Mouse (Mus musculus): ENCODE data around the gene Rhod. TPM values are rescaled to one million over a fixed set of nuclear protein-coding genes. Genes with fewer than 3 reads are reported as not detected.
A peak's percentile ranks its signal among the peaks of the same experiment; 100 is the strongest.

The Rhod gene
- polyA plus RNA-seq, 1 experiment from 2014 or later: 48.0 TPM

GRCm38 (mm10) chr19:4417183-4417582 lies 22.0 kb downstream of the Rhod start:
- H3K4me2 ChIP-seq (replicated peaks; ENCODE audit: low read depth): no peak overlapping the region
- ATAC-seq (ENCODE audit: low FRiP score, low TSS enrichment) (peak; percentile 73), DNase-seq (ENCODE audit: low spot score) (peak; percentile 79)
- 0% methylated on average over 1 of the region's 1 CpGs for WGBS
- no peak overlapping the region for H3K27ac ChIP-seq (replicated peaks)
- H3K36me3 ChIP-seq (ENCODE audit: control insufficient read depth, insufficient read depth, low read length): no peaks in the 10 kb centered on the region
- H3K4me3 ChIP-seq (ENCODE audit: low read depth, low read length): no peak overlapping the region
- no peaks in the 10 kb centered on the region for H3K27me3 ChIP-seq (ENCODE audit: control insufficient read depth, insufficient read depth, low read length)
- H3K4me1 ChIP-seq (replicated peaks; ENCODE audit: control insufficient read depth, insufficient read depth): no peaks in the 10 kb centered on the region
- H3K9me3 ChIP-seq (ENCODE audit: control insufficient read depth, low read length): no peaks in the 10 kb centered on the region
- H3K9ac ChIP-seq (ENCODE audit: low read length): no peak overlapping the region
- TF ChIP-seq EP300 (optimal IDR thresholded peaks at IDR 0.05): no peak
- peak; percentile 89 for TF ChIP-seq CTCF (IDR thresholded peaks at IDR 0.05; ENCODE audit: low read depth)

- no peak overlapping the region for H3K4me3 ChIP-seq (ENCODE audit: low read depth, low read length)
- no peaks in the 10 kb centered on the region for H3K4me1 ChIP-seq (replicated peaks; ENCODE audit: control insufficient read depth, insufficient read depth)
- H3K36me3 ChIP-seq (ENCODE audit: control insufficient read depth, insufficient read depth, low read length): no peaks in the 10 kb centered on the region
- H3K9ac ChIP-seq (ENCODE audit: low read length): no peak overlapping the region
- no peak overlapping the region for H3K4me2 ChIP-seq (replicated peaks; ENCODE audit: low read depth)
- ATAC-seq (ENCODE audit: low FRiP score, low TSS enrichment) (no peak), DNase-seq (ENCODE audit: low spot score) (no peak)
- TF ChIP-seq EP300 (optimal IDR thresholded peaks at IDR 0.05) (no peak), CTCF (IDR thresholded peaks at IDR 0.05; ENCODE audit: low read depth) (no peak)
- H3K9me3 ChIP-seq (ENCODE audit: control insufficient read depth, low read length): no peaks in the 10 kb centered on the region
- WGBS: 79% methylated on average over 1 of the region's 1 CpGs
- H3K27me3 ChIP-seq (ENCODE audit: control insufficient read depth, insufficient read depth, low read length): no peaks in the 10 kb centered on the region
- no peak overlapping the region for H3K27ac ChIP-seq (replicated peaks)
These were observed 24.6 kb downstream of the Rhod start for GRCm38 (mm10) chr19:4414631-4415030.

DNA sequence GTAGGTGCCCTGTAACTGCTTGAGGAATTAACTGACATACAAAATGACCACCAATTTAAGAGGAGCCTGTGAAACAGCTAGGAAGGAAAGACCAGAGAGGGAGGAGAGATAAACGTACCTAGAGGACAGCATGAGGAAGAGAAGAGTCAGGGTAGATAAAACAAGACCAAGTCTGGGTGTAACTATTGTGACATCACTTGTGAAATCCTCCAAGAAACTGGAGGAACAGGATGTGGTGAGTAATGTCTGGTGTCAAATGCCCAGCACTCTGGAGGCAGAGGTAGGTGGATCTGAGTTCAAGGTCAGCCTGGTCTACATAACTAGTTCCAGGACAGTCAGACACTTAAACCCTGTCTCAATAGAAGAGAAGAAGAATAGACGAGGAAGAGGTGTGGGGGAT lies 30.2 kb downstream of the Rhod start:
- no peak overlapping the region for H3K4me2 ChIP-seq (replicated peaks; ENCODE audit: low read depth)
- no peak for ATAC-seq (ENCODE audit: low FRiP score, low TSS enrichment)
- no peak for TF ChIP-seq CTCF (IDR thresholded peaks at IDR 0.05; ENCODE audit: low read depth)
- peak; percentile 69 for TF ChIP-seq EP300 (optimal IDR thresholded peaks at IDR 0.05)
- WGBS: 50% methylated on average over 2 of the region's 2 CpGs
- H3K36me3 ChIP-seq (ENCODE audit: control insufficient read depth, insufficient read depth, low read length): no peaks in the 10 kb centered on the region
- H3K9me3 ChIP-seq (ENCODE audit: control insufficient read depth, low read length): no peaks in the 10 kb centered on the region
- H3K27me3 ChIP-seq (ENCODE audit: control insufficient read depth, insufficient read depth, low read length): no peaks in the 10 kb centered on the region
- H3K9ac ChIP-seq (ENCODE audit: low read length): no peak overlapping the region
- DNase-seq (ENCODE audit: low spot score): peak; percentile 11
- H3K4me1 ChIP-seq (replicated peaks; ENCODE audit: control insufficient read depth, insufficient read depth): no peaks in the 10 kb centered on the region
- H3K27ac ChIP-seq (replicated peaks): no peak overlapping the region
- no peak overlapping the region for H3K4me3 ChIP-seq (ENCODE audit: low read depth, low read length)

- Histone ChIP-seq H3K4me1 (replicated peaks; ENCODE audit: control insufficient read depth, insufficient read depth) (no peaks in the 10 kb centered on the region), H3K9ac (ENCODE audit: low read length) (no peak overlapping the region), H3K27ac (replicated peaks) (no peak overlapping the region), H3K4me2 (replicated peaks; ENCODE audit: low read depth) (no peak overlapping the region), H3K9me3 (ENCODE audit: control insufficient read depth, low read length) (no peaks in the 10 kb centered on the region), H3K27me3 (ENCODE audit: control insufficient read depth, insufficient read depth, low read length) (no peaks in the 10 kb centered on the region), H3K36me3 (ENCODE audit: control insufficient read depth, insufficient read depth, low read length) (no peaks in the 10 kb centered on the region), H3K4me3 (ENCODE audit: low read depth, low read length) (no peak overlapping the region)
- WGBS: 96% methylated on average over 2 of the region's 2 CpGs
- TF ChIP-seq EP300 (optimal IDR thresholded peaks at IDR 0.05) (no peak), CTCF (IDR thresholded peaks at IDR 0.05; ENCODE audit: low read depth) (no peak)
- ATAC-seq (ENCODE audit: low FRiP score, low TSS enrichment) (no peak), DNase-seq (ENCODE audit: low spot score) (no peak)
These were observed 34.4 kb downstream of the Rhod start for GRCm38 (mm10) chr19:4404840-4405239.

GRCm38 (mm10) chr19:4398959-4399358 lies 40.3 kb downstream of the Rhod start:
- Histone ChIP-seq H3K9me3 (ENCODE audit: control insufficient read depth, low read length) (no peaks in the 10 kb centered on the region), H3K4me2 (replicated peaks; ENCODE audit: low read depth) (no peak overlapping the region), H3K27ac (replicated peaks) (no peak overlapping the region), H3K4me1 (replicated peaks; ENCODE audit: control insufficient read depth, insufficient read depth) (no peaks in the 10 kb centered on the region), H3K27me3 (ENCODE audit: control insufficient read depth, insufficient read depth, low read length) (no peaks in the 10 kb centered on the region), H3K36me3 (ENCODE audit: control insufficient read depth, insufficient read depth, low read length) (no peaks in the 10 kb centered on the region), H3K4me3 (ENCODE audit: low read depth, low read length) (no peak overlapping the region), H3K9ac (ENCODE audit: low read length) (no peak overlapping the region)
- TF ChIP-seq EP300 (optimal IDR thresholded peaks at IDR 0.05) (no peak), CTCF (IDR thresholded peaks at IDR 0.05; ENCODE audit: low read depth) (no peak)
- ATAC-seq (ENCODE audit: low FRiP score, low TSS enrichment): no peak
- 63% methylated on average over 4 of the region's 4 CpGs for WGBS
- DNase-seq (ENCODE audit: low spot score): no peak

DNA sequence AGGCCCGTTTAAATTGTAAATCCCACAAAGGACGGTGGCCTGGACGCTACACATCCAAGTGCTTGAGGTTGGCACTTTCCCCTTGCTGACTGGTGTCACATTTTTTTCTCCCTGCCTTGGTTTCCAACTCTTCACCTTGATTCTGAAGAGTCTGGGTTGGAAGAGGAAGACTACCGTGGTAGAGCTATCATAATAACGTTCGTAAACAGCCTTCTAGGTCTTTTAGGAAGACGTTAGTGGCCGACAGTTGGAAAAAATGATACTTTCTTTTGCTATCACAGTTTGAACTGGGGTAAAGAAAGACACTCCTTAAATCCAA lies 40.6 kb downstream of the Rhod start:
- Histone ChIP-seq H3K27me3 (ENCODE audit: control insufficient read depth, insufficient read depth, low read length) (no peaks in the 10 kb centered on the region), H3K27ac (replicated peaks) (peak overlapping the region; percentile 93), H3K36me3 (ENCODE audit: control insufficient read depth, insufficient read depth, low read length) (no peaks in the 10 kb centered on the region), H3K9ac (ENCODE audit: low read length) (peak overlapping the region; percentile 86), H3K4me1 (replicated peaks; ENCODE audit: control insufficient read depth, insufficient read depth) (no peaks in the 10 kb centered on the region), H3K9me3 (ENCODE audit: control insufficient read depth, low read length) (no peaks in the 10 kb centered on the region), H3K4me2 (replicated peaks; ENCODE audit: low read depth) (peak overlapping the region; percentile 95), H3K4me3 (ENCODE audit: low read depth, low read length) (peak overlapping the region; percentile 69)
- DNase-seq (ENCODE audit: low spot score) (no peak), ATAC-seq (ENCODE audit: low FRiP score, low TSS enrichment) (no peak)
- TF ChIP-seq EP300 (optimal IDR thresholded peaks at IDR 0.05): no peak
- no peak for TF ChIP-seq CTCF (IDR thresholded peaks at IDR 0.05; ENCODE audit: low read depth)
- WGBS: 38% methylated on average over 8 of the region's 8 CpGs

Data from stomach, postnatal 0 days (tissue).